In genomic region chr9:46191644-46192043, GRCm38 (mm10) we compare ENCODE assay signal across 11 mouse cellular contexts. TPM values are rescaled to one million over a fixed set of nuclear protein-coding genes. Genes with fewer than 3 reads are reported as not detected.
DNase-seq lines count a peak whose midpoint lies in the region; ATAC-seq lines count a peak whose summit lies in the region.
"Had no signal": no experiment of that assay in that cellular context is flagged by ENCODE, and none has a peak within 500 bp of the region (broad histone marks: within the 10 kb centered on the region; RNA-seq: fewer than 3 reads in every experiment).

No protein-coding gene starts in this region.

- no peaks in the 10 kb centered on the region for H3K27me3 ChIP-seq in hindbrain, embryonic 14.5 days (ENCODE audit: control insufficient read depth, insufficient read depth, low read length)
- no peaks in the 10 kb centered on the region for H3K27me3 ChIP-seq in hindbrain, embryonic 10.5 days (ENCODE audit: insufficient read depth, poor library complexity, severe bottlenecking)
- H3K27me3 ChIP-seq: neural tube, embryonic 13.5 days had no signal

- H3K9me3 ChIP-seq in hindbrain, embryonic 14.5 days (ENCODE audit: control insufficient read depth, low read length): no peaks in the 10 kb centered on the region
- no peaks in the 10 kb centered on the region for H3K9me3 ChIP-seq in hindbrain, embryonic 10.5 days
- H3K9me3 ChIP-seq: neural tube, embryonic 13.5 days had no signal

- 29% methylated on average over 1 of the region's 1 CpGs for WGBS in hindbrain, embryonic 14.5 days
- 51% methylated on average over 1 of the region's 1 CpGs for WGBS in hindbrain, embryonic 10.5 days

- DNase-seq in hindbrain, embryonic 14.5 days (ENCODE audit: low spot score): peak; percentile 78
- DNase-seq in hindbrain, embryonic 10.5 days (ENCODE audit: low spot score): no peak
- DNase-seq in thymus, postnatal 14 days: peak; percentile 49
- no peak for DNase-seq in thymus, postnatal 4 days
- peak; percentile 64 for DNase-seq in embryo, embryonic 10 days (ENCODE audit: low spot score)
- no peak for DNase-seq in neural tube, embryonic 10.5 days (ENCODE audit: extremely low spot score, low spot score)
- no peak for DNase-seq in gastrocnemius, postnatal 10 days

- no peak overlapping the region for H3K9ac ChIP-seq in hindbrain, embryonic 14.5 days
- H3K9ac ChIP-seq: neural tube, embryonic 13.5 days had no signal

- H3K4me2 ChIP-seq in hindbrain, embryonic 14.5 days (replicated peaks): no peak overlapping the region
- H3K4me2 ChIP-seq: neural tube, embryonic 13.5 days had no signal

- H3K4me1 ChIP-seq in hindbrain, embryonic 14.5 days (replicated peaks; ENCODE audit: control insufficient read depth, insufficient read depth, low read length): no peaks in the 10 kb centered on the region
- H3K4me1 ChIP-seq in hindbrain, embryonic 10.5 days (replicated peaks): no peaks in the 10 kb centered on the region

- H3K4me3 ChIP-seq in hindbrain, embryonic 14.5 days (replicated peaks; ENCODE audit: low read length): no peak overlapping the region
- H3K4me3 ChIP-seq in hindbrain, embryonic 10.5 days: no peak overlapping the region
- H3K4me3 ChIP-seq: neural tube, embryonic 13.5 days had no signal

- no peak overlapping the region for H3K27ac ChIP-seq in hindbrain, embryonic 14.5 days
- H3K27ac ChIP-seq in hindbrain, embryonic 10.5 days: no peak overlapping the region
- H3K27ac ChIP-seq: neural tube, embryonic 13.5 days had no signal

- H3K36me3 ChIP-seq in hindbrain, embryonic 14.5 days (replicated peaks; ENCODE audit: control insufficient read depth, insufficient read depth): peaks cover 24% of the 10 kb centered on the region
- peaks cover 27% of the 10 kb centered on the region for H3K36me3 ChIP-seq in hindbrain, embryonic 10.5 days

- ATAC-seq in hindbrain, embryonic 14.5 days (ENCODE audit: low FRiP score): no peak
- no peak for ATAC-seq in erythroblast, adult 5-6 weeks (replicated peaks; ENCODE audit: low FRiP score, poor library complexity, severe bottlenecking)

RNA-seq across cellular contexts. Expression of gene Apoa1, which starts 36.7 kb away (rescaled TPM):
- 3.9 and 4.6 TPM in 2 replicates for polyA plus RNA-seq in hindbrain, embryonic 14.5 days (2014; fragmentation: Nextera tagmentation; extraction: Ambion mirVana)
- polyA plus RNA-seq in hindbrain, embryonic 10.5 days (2016; fragmentation: Nextera tagmentation; extraction: Ambion mirVana): 0.75 and 0.88 TPM in 2 replicates
- not detected in 2 replicates for total RNA-seq in erythroblast, adult 5-6 weeks (2015; ENCODE audit: low replicate concordance)
- total RNA-seq in erythroblast, adult 5-6 weeks (2017; ENCODE audit: low replicate concordance): not detected in 2 replicates
- total RNA-seq in gastrocnemius, postnatal 10 days (2021): 1 to 10 TPM in 1 of 2 experiments, under 1 TPM in 1; 0.47 to 8.2 TPM
- total RNA-seq: heart, adult 18-20 months had no signal

RNA-seq across cellular contexts. Expression of gene Apoc3, which starts 43.8 kb away (rescaled TPM):
- polyA plus RNA-seq in hindbrain, embryonic 14.5 days (2014; fragmentation: Nextera tagmentation; extraction: Ambion mirVana): not detected in 2 replicates
- polyA plus RNA-seq in hindbrain, embryonic 10.5 days (2016; fragmentation: Nextera tagmentation; extraction: Ambion mirVana): not detected in 2 replicates
- not detected in 2 replicates for total RNA-seq in erythroblast, adult 5-6 weeks (2015; ENCODE audit: low replicate concordance)
- total RNA-seq in erythroblast, adult 5-6 weeks (2017; ENCODE audit: low replicate concordance): not detected in 2 replicates
- not detected for total RNA-seq in gastrocnemius, postnatal 10 days (2021)
- total RNA-seq: left cerebral cortex, postnatal 10 days had no signal
- polyA plus RNA-seq: neural tube, embryonic 13.5 days had no signal

RNA-seq across cellular contexts. Expression of gene Apoa4, which starts 48.9 kb away (rescaled TPM):
- not detected in 2 replicates for polyA plus RNA-seq in hindbrain, embryonic 14.5 days (2014; fragmentation: Nextera tagmentation; extraction: Ambion mirVana)
- polyA plus RNA-seq in hindbrain, embryonic 10.5 days (2016; fragmentation: Nextera tagmentation; extraction: Ambion mirVana): not detected in 2 replicates
- not detected in 2 replicates for total RNA-seq in erythroblast, adult 5-6 weeks (2015; ENCODE audit: low replicate concordance)
- total RNA-seq in erythroblast, adult 5-6 weeks (2017; ENCODE audit: low replicate concordance): not detected in 2 replicates
- total RNA-seq in gastrocnemius, postnatal 10 days (2021): not detected
- total RNA-seq: heart, adult 18-20 months; left cerebral cortex, postnatal 10 days had no signal

Comparison
In these comparisons a context has a peak if more than half of its experiments do, and no peak if none do; other contexts are left out.
1. DNase-seq: peak in hindbrain, embryonic 14.5 days (single experiment), thymus, postnatal 14 days (single experiment) and embryo, embryonic 10 days (single experiment); none in hindbrain, embryonic 10.5 days (single experiment), thymus, postnatal 4 days (single experiment), neural tube, embryonic 10.5 days (single experiment) and gastrocnemius, postnatal 10 days (single experiment).